Mouse (Mus musculus) CH12.LX (cell line): Measurements from ENCODE around the gene Sh3d21. TPM values are rescaled to one million over a fixed set of nuclear protein-coding genes. Genes with fewer than 3 reads are reported as not detected.

ENCODE experiments used
- DNase-seq: peaks from one replicate; pipeline ENCODE4 v3.0.0-alpha.2; 2013; ENCODE audit errors: extremely low read depth
- H3K27ac ChIP-seq: 2 replicates; pipeline ENCODE4 v1.5.1; 2012; ENCODE audit warnings: low read depth, mild to moderate bottlenecking, control low read depth, moderate library complexity; ENCODE audit not compliant: insufficient read depth
- H3K27me3 ChIP-seq: replicated peaks from 2 replicates; pipeline ENCODE3; 2012; ENCODE audit warnings: inconsistent platforms
- H3K36me3 ChIP-seq, 2 experiments: replicated peaks in 1 of 2; 2 replicates each; pipeline versions ENCODE3 to v1.6.1; 2012; ENCODE audit warnings: inconsistent platforms in 1 of 2, low read length in 1 of 2, mild to moderate bottlenecking in 1 of 2, mixed read lengths in 1 of 2, moderate library complexity in 1 of 2; ENCODE audit not compliant: control insufficient read depth in 1 of 2, insufficient read depth in 1 of 2
- H3K4me1 ChIP-seq, 2 experiments: 2 replicates each; pipeline ENCODE4 v1.6.1; 2012; ENCODE audit warnings: inconsistent platforms in 1 of 2, moderate library complexity in 1 of 2; ENCODE audit not compliant: insufficient read depth in 2 of 2, control insufficient read depth in 1 of 2
- H3K4me2 ChIP-seq: 2 replicates; pipeline ENCODE4 v1.6.1; 2012; ENCODE audit warnings: low read depth, mild to moderate bottlenecking, control low read depth; ENCODE audit not compliant: poor library complexity, insufficient read depth, severe bottlenecking
- H3K4me3 ChIP-seq, 3 experiments: fragments of 150-350 bp in 1 of 3; sonication (generic) in 1 of 3; replicated peaks in 1 of 3; 2 replicates each; pipeline versions ENCODE3 to v1.5.1; 2011 to 2012; ENCODE audit warnings: low read depth in 2 of 3, low read length in 2 of 3, mild to moderate bottlenecking in 2 of 3, moderate library complexity in 2 of 3, control low read depth in 1 of 3, improper control_type of control experiment in 1 of 3, inconsistent platforms in 1 of 3, mixed read lengths in 1 of 3; ENCODE audit not compliant: poor library complexity in 1 of 3
- H3K79me2 ChIP-seq: replicated peaks from 2 replicates; pipeline ENCODE4 v1.6.1; 2012; ENCODE audit warnings: mild to moderate bottlenecking, moderate library complexity; ENCODE audit not compliant: control insufficient read depth, poor library complexity, insufficient read depth, severe bottlenecking; ENCODE audit errors: extremely low read depth
- H3K9ac ChIP-seq: 2 replicates; pipeline ENCODE4 v1.6.1; 2012; ENCODE audit warnings: low read depth, mild to moderate bottlenecking, control low read depth, moderate library complexity; ENCODE audit not compliant: insufficient read depth
- H3K9me3 ChIP-seq: replicated peaks from 2 replicates; pipeline ENCODE3; 2012; ENCODE audit warnings: low read length, inconsistent platforms, mixed read lengths
- JUND ChIP-seq: conservative IDR thresholded peaks from 2 replicates; pipeline ENCODE4 v1.6.1; 2011; ENCODE audit warnings: low read depth, low read length, improper control_type of control experiment
- MAFK ChIP-seq: IDR thresholded peaks from 2 replicates; pipeline ENCODE4 v1.6.1; 2011; ENCODE audit warnings: low read length, improper control_type of control experiment; ENCODE audit not compliant: insufficient replicate concordance
- MAZ ChIP-seq: IDR thresholded peaks from 2 replicates; pipeline ENCODE4 v1.6.1; 2012; ENCODE audit warnings: low read depth, mild to moderate bottlenecking, inconsistent platforms, low read length, improper control_type of control experiment, moderate library complexity
- NELFE ChIP-seq: IDR thresholded peaks from 2 replicates; pipeline ENCODE4 v1.6.1; 2011; ENCODE audit warnings: low read depth, low read length, improper control_type of control experiment
- NRF1 ChIP-seq: IDR thresholded peaks from 2 replicates; pipeline ENCODE4 v1.6.1; 2014; ENCODE audit warnings: low read depth, mild to moderate bottlenecking, inconsistent platforms, low read length, improper control_type of control experiment, moderate library complexity
- SMC3 ChIP-seq: IDR thresholded peaks from 2 replicates; pipeline ENCODE4 v1.6.1; 2011; ENCODE audit warnings: low read depth, low read length, improper control_type of control experiment
- ZC3H11A ChIP-seq: IDR thresholded peaks from 2 replicates; pipeline ENCODE4 v1.6.1; 2012; ENCODE audit warnings: low read depth, mild to moderate bottlenecking, inconsistent platforms, low read length, improper control_type of control experiment
- ZMIZ1 ChIP-seq: IDR thresholded peaks from 2 replicates; pipeline ENCODE4 v1.6.1; 2012; ENCODE audit warnings: low read depth, mild to moderate bottlenecking, inconsistent platforms, low read length, improper control_type of control experiment
- dilution Hi-C: fragments of 300-500 bp; cut with MboI; formaldehyde crosslinking; loops from 2 replicates; pipeline ENCODE4 v1.14.3; 2020; ENCODE audit warnings: low sequenced_read_pairs; ENCODE audit not compliant: extremely low pct_unique_long_range_greater_than_20kb, extremely low pct_ligation_motif_present
- in situ Hi-C: fragments of 300-500 bp; cut with MboI; formaldehyde crosslinking; loops from 3 replicates; pipeline ENCODE4 v1.14.3; 2019; ENCODE audit warnings: low sequenced_read_pairs, low pct_ligation_motif_present, low pct_unique_long_range_greater_than_20kb, mixed read lengths
- polyA plus RNA-seq: library from polyadenylated mRNA; unstranded; fragments of >175 nt; gene quantifications from 2 replicates; pipeline ENCODE4 v1.2.1, GENCODE M21; 2012; ENCODE audit warnings: low read depth; ENCODE audit not compliant: insufficient read length
- total RNA-seq, 2 experiments: library from RNA; depleted of rRNA; stranded (reverse); fragments of 300-350 nt in 1 of 2; fragments of >200 nt in 1 of 2; gene quantifications; 2 replicates each; pipeline ENCODE4 v1.2.3; 2012 to 2014

The Sh3d21 gene
- total and polyA plus RNA-seq, 3 experiments, result 0.21 to 0.46 (median 0.35) TPM

- no peak overlapping the region for H3K27ac ChIP-seq
- H3K27me3 ChIP-seq, result no peaks in the 10 kb centered on the region
- peaks cover 0 to 45% of the 10 kb centered on the region in 2 experiments for H3K36me3 ChIP-seq
- TF ChIP-seq NELFE, result no peak
- TF ChIP-seq MAZ, result 0 out of 2 replicates have a peak, but pooled peaks have one; percentile 20
- no peaks in the 10 kb centered on the region for H3K79me2 ChIP-seq
- H3K4me1 ChIP-seq, result peaks cover 11 to 14% of the 10 kb centered on the region in 2 experiments; a peak in 3 of 4 replicates
- H3K4me3 ChIP-seq, result peak overlapping the region; percentile 31 to 56 (median 38)
- 0 out of 2 replicates have a peak overlapping the region, but pooled peaks have one; percentile 1 for H3K4me2 ChIP-seq
- in situ Hi-C loops, result no loop called here
- no peaks in the 10 kb centered on the region for H3K9me3 ChIP-seq
- no peak for DNase-seq
- H3K9ac ChIP-seq, result no peak overlapping the region
- dilution Hi-C loops, result no loop called here
These were observed 14.9 kb downstream of the Sh3d21 start for GRCm38 (mm10) chr4:126148161-126148961.

GRCm38 (mm10) chr4:126147533-126148160 lies 15.6 kb downstream of the Sh3d21 start, which contains the start of gene Eva1b:
Eva1b (plus strand) TSS chr4:126147744.
- Histone ChIP-seq H3K36me3 (peaks cover 0 to 40% of the 10 kb centered on the region in 2 experiments), H3K4me1 (peaks cover 11 to 14% of the 10 kb centered on the region in 2 experiments; a peak in 3 of 4 replicates), H3K27ac (no peak within 1 kb of the TSS), H3K4me2 (0 out of 2 replicates have a peak within 1 kb of the TSS, but pooled peaks have one; percentile 1), H3K79me2 (no peaks in the 10 kb centered on the region), H3K4me3 (peak within 1 kb of the TSS; percentile 31 to 56 (median 38)), H3K9ac (no peak within 1 kb of the TSS), H3K27me3 (no peaks in the 10 kb centered on the region), H3K9me3 (no peaks in the 10 kb centered on the region)
- TF ChIP-seq ZC3H11A (no peak), SMC3 (no peak), NRF1 (no peak), ZMIZ1 (no peak)
- dilution Hi-C loops (no loop called here), in situ Hi-C loops (no loop called here)
- no peak for DNase-seq

DNA sequence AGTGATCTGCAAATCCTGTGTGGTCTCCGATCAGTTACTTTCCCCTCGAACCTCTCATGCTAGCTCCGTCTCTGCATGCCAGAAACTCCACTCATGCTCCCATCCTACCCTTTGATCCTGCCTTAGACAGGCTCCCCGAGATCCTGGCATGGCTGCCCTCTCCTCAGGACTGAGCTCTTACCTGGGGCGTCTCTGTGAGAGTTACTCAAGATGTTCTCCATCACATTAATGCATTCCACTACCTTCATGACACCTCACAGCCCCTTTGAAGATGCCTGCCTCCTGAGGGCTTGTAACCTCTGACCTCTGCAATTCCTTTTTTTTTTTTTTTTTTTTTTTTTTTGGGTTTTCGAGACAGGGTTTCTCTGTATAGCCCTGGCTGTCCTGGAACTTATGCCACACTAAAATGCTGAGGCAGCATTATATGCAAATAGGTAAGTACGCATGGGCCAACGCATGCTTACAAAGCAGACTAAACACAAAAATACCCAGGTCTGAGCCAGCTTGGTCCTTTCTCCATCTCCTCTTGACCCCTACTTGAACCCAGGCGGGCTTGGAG lies 16.2 kb downstream of the Sh3d21 start:
- dilution Hi-C loops (no loop called here), in situ Hi-C loops (no loop called here)
- no peak overlapping the region for H3K4me3 ChIP-seq
- no peak overlapping the region for H3K9ac ChIP-seq
- H3K36me3 ChIP-seq, result peaks cover 0 to 41% of the 10 kb centered on the region in 2 experiments
- H3K27me3 ChIP-seq, result no peaks in the 10 kb centered on the region
- peaks cover 11 to 14% of the 10 kb centered on the region in 2 experiments; a peak in 3 of 4 replicates for H3K4me1 ChIP-seq
- TF ChIP-seq MAFK (peak; percentile 86), JUND (no peak)
- no peaks in the 10 kb centered on the region for H3K79me2 ChIP-seq
- no peak for DNase-seq
- no peaks in the 10 kb centered on the region for H3K9me3 ChIP-seq
- no peak overlapping the region for H3K4me2 ChIP-seq
- no peak overlapping the region for H3K27ac ChIP-seq
